Mouse (Mus musculus) forebrain, embryonic 16.5 days (tissue): ENCODE measurements around the gene Haus4. TPM values are rescaled to one million over a fixed set of nuclear protein-coding genes. Genes with fewer than 3 reads are reported as not detected.

Experiments used
- ATAC-seq: fragments of 200-750 bp; cut with Nextera tagmentation; 2 replicates; pipeline ENCODE4 v1.8.0; 2017; ENCODE audit warnings: mild to moderate bottlenecking, moderate library complexity
- H3K27ac ChIP-seq: fragments of 300-500 bp; sonication (generic); 2 replicates; pipeline ENCODE4 v1.5.1; 2014; ENCODE audit warnings: low read length, control low read depth
- H3K27me3 ChIP-seq: fragments of 300-500 bp; sonication (generic); replicated peaks from 2 replicates; pipeline ENCODE4 v1.6.1; 2014; ENCODE audit warnings: low read length; ENCODE audit not compliant: control insufficient read depth, insufficient read depth
- H3K36me3 ChIP-seq: fragments of 300-500 bp; sonication (generic); 2 replicates; pipeline ENCODE4 v1.6.1; 2014; ENCODE audit not compliant: control insufficient read depth, insufficient read depth
- H3K4me1 ChIP-seq: fragments of 300-500 bp; sonication (generic); replicated peaks from 2 replicates; pipeline ENCODE4 v1.6.1; 2014; ENCODE audit warnings: low read length; ENCODE audit not compliant: control insufficient read depth, insufficient read depth
- H3K4me2 ChIP-seq: fragments of 300-500 bp; sonication (generic); 2 replicates; pipeline ENCODE4 v1.6.1; 2014; ENCODE audit warnings: mild to moderate bottlenecking, low read length, control low read depth
- H3K4me3 ChIP-seq: fragments of 300-500 bp; sonication (generic); replicated peaks from 2 replicates; pipeline ENCODE4 v1.5.1; 2014; ENCODE audit warnings: mild to moderate bottlenecking, low read length, control low read depth
- H3K9ac ChIP-seq: fragments of 300-500 bp; sonication (generic); replicated peaks from 2 replicates; pipeline ENCODE4 v1.6.1; 2014; ENCODE audit warnings: low read depth, low read length, control low read depth
- H3K9me3 ChIP-seq: fragments of 300-500 bp; sonication (generic); 2 replicates; pipeline ENCODE4 v1.6.1; 2016; ENCODE audit warnings: low read length; ENCODE audit not compliant: control insufficient read depth
- WGBS: fragments of 180-500 bp; shearing (Covaris S2); extraction: QIAGEN DNeasy Blood & Tissue Kit; methylation state at CpG from one replicate; pipeline ENCODE4 v1.1.7; 2014; 5-methylcytosine and 5-hydroxymethylcytosine counted together
- polyA plus RNA-seq: library from polyadenylated mRNA; unstranded; fragments of >200 nt; fragmentation: Nextera tagmentation; extraction: Ambion mirVana; gene quantifications from 2 replicates; pipeline ENCODE4 v1.2.1, GENCODE M21; 2015

The Haus4 gene
- polyA plus RNA-seq, 1 experiment from 2014 or later, result 25.9 TPM

- H3K36me3 ChIP-seq, result no peaks in the 10 kb centered on the region
- H3K27ac ChIP-seq, result no peak overlapping the region
- no peaks in the 10 kb centered on the region for H3K27me3 ChIP-seq
- H3K4me3 ChIP-seq, result no peak overlapping the region
- H3K9me3 ChIP-seq, result no peaks in the 10 kb centered on the region
- H3K9ac ChIP-seq, result no peak overlapping the region
- no peak for ATAC-seq
- 54% methylated on average over 10 of the region's 10 CpGs for WGBS
- no peaks in the 10 kb centered on the region for H3K4me1 ChIP-seq
- H3K4me2 ChIP-seq, result no peak overlapping the region
Observed at GRCm38 (mm10) chr14:54592319-54592934, 38.0 kb upstream of the Haus4 start.

DNA sequence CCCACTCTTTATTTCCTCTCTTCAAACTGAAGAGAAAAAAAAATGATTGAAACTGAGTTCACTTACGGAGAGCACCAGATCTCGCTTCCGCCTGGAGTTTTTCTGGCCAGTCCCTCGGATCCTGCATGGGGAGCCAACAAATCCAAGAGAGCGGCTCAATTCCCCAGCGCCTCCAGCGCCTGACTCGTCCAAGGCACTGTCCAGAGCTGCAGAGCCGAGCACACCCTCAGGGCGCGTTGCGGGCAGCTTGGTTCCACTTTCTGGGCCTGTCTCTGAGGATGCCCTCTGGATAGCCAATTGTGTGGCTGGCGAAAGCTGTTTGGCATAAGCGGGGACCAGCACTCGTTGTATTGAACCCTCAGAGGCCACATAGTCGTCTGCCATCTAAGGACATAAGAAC is 36.6 kb upstream of the Haus4 start:
- Histone ChIP-seq H3K36me3 (no peaks in the 10 kb centered on the region), H3K9me3 (no peaks in the 10 kb centered on the region), H3K9ac (no peak overlapping the region), H3K4me2 (no peak overlapping the region), H3K27me3 (no peaks in the 10 kb centered on the region), H3K27ac (no peak overlapping the region), H3K4me1 (no peaks in the 10 kb centered on the region), H3K4me3 (no peak overlapping the region)
- no peak for ATAC-seq
- WGBS, result 90% methylated on average over 16 of the region's 16 CpGs

- no peaks in the 10 kb centered on the region for H3K4me1 ChIP-seq
- no peaks in the 10 kb centered on the region for H3K36me3 ChIP-seq
- no peaks in the 10 kb centered on the region for H3K27me3 ChIP-seq
- 39% methylated on average over 7 of the region's 7 CpGs for WGBS
- no peak overlapping the region for H3K4me3 ChIP-seq
- H3K9me3 ChIP-seq, result no peaks in the 10 kb centered on the region
- no peak overlapping the region for H3K27ac ChIP-seq
- no peak overlapping the region for H3K9ac ChIP-seq
- no peak overlapping the region for H3K4me2 ChIP-seq
- ATAC-seq, result 0 out of 2 replicates have a peak, but pooled peaks have one; percentile 38
Observed at GRCm38 (mm10) chr14:54583681-54584338, 29.4 kb upstream of the Haus4 start.

- H3K9ac ChIP-seq, result no peak overlapping the region
- ATAC-seq, result no peak
- no peaks in the 10 kb centered on the region for H3K9me3 ChIP-seq
- 90% methylated on average over 9 of the region's 9 CpGs for WGBS
- no peaks in the 10 kb centered on the region for H3K36me3 ChIP-seq
- H3K27ac ChIP-seq, result no peak overlapping the region
- no peaks in the 10 kb centered on the region for H3K27me3 ChIP-seq
- no peak overlapping the region for H3K4me3 ChIP-seq
- no peak overlapping the region for H3K4me2 ChIP-seq
- H3K4me1 ChIP-seq, result peaks cover 7% of the 10 kb centered on the region
Observed at GRCm38 (mm10) chr14:54582536-54582935, 28.1 kb upstream of the Haus4 start.

DNA sequence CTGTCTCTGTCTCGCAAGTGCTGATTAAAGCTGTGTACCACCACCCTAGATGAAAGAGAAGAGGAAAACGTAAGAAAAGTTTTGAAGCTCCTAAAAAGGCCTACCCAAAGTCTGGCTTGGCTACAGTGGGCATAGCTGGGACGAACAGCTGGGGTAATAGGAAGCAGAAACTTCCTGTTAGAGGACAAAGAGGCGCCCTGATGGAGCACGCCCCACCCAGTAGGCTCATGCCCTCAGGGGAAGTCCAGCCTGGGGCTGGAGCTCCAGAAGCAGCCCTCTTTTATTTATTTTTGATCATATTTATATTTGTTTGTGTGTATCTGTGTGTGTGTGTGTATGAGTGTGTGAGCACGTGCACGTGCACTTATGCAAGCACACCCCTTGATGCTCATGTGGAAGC is 25.2 kb upstream of the Haus4 start:
- no peaks in the 10 kb centered on the region for H3K36me3 ChIP-seq
- no peak for ATAC-seq
- peaks cover 3% of the 10 kb centered on the region; the same call in 1 of the 2 replicates for H3K27me3 ChIP-seq
- WGBS, result 90% methylated on average over 7 of the region's 7 CpGs
- H3K9me3 ChIP-seq, result no peaks in the 10 kb centered on the region
- H3K4me2 ChIP-seq, result no peak overlapping the region
- no peak overlapping the region for H3K4me3 ChIP-seq
- no peak overlapping the region for H3K27ac ChIP-seq
- no peak overlapping the region for H3K9ac ChIP-seq
- H3K4me1 ChIP-seq, result peaks cover 27% of the 10 kb centered on the region

- WGBS, result under 1% methylated on average over 10 of the region's 10 CpGs
- H3K9ac ChIP-seq, result peak overlapping the region; percentile 53
- ATAC-seq, result no peak
- peak overlapping the region; percentile 16 for H3K27ac ChIP-seq
- peaks cover 40% of the 10 kb centered on the region for H3K4me1 ChIP-seq
- peaks cover 3% of the 10 kb centered on the region; the same call in 1 of the 2 replicates for H3K27me3 ChIP-seq
- peak overlapping the region; percentile 95 for H3K4me2 ChIP-seq
- no peaks in the 10 kb centered on the region for H3K9me3 ChIP-seq
- peak overlapping the region; percentile 70 for H3K4me3 ChIP-seq
- H3K36me3 ChIP-seq, result no peaks in the 10 kb centered on the region
Observed at GRCm38 (mm10) chr14:54578063-54578462, 23.6 kb upstream of the Haus4 start.

DNA sequence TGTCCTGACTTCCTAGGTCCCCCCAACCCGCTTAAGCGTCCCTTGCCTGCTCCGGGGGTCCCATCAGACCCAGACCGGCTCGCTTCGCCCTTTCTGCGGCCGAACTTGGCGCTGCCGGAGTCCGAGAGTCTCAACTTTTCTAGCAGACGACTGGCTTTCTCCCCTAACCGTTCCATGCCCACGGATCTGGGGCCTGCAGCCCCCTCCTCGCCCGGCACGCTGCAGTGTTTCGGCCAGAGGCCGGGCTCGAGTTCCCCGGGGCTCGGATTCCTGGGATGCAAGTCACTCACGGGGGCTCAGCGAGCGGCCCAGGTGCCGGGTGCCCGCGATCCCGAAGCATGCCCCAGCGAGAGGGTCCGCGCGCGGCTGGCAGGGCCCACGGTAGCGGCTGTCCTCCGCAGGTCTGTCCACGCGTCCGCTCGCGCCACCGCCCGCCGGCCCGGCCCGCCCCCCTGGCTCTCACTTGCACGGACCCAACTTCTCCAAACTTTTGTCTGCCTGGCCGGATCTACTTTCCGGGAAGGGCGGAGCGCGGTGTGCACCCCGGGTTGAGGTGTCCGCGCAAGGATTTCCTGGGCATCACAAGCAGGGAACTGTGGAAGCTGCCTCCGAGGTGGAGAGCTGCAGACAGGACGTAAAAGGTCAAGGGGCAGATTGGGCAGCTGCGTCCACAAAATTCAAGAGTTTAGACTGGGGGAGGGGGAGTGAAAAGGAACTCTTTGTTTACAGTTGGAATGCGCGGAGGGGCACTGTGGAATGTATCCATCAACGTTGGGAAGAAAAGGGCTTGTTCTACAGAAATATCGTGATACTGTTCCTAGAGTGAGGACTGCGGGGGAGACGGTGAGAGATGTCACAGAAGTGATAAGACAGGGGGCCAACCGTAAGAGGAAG is 22.9 kb upstream of the Haus4 start, which contains the start of gene Ajuba:
TSS of gene Ajuba (minus strand) at position 470 of the 894 bp plus-strand sequence.
- Histone ChIP-seq H3K4me2 (peak within 1 kb of the TSS; percentile 95), H3K4me1 (peaks cover 47% of the 10 kb centered on the region), H3K9me3 (no peaks in the 10 kb centered on the region), H3K27me3 (peaks cover 3% of the 10 kb centered on the region; the same call in 1 of the 2 replicates), H3K4me3 (peak within 1 kb of the TSS; percentile 70), H3K27ac (peak within 1 kb of the TSS; percentile 39), H3K36me3 (no peaks in the 10 kb centered on the region), H3K9ac (peak within 1 kb of the TSS; percentile 53)
- 0% methylated on average over 66 of the region's 66 CpGs for WGBS
- peak; percentile 59 for ATAC-seq

DNA sequence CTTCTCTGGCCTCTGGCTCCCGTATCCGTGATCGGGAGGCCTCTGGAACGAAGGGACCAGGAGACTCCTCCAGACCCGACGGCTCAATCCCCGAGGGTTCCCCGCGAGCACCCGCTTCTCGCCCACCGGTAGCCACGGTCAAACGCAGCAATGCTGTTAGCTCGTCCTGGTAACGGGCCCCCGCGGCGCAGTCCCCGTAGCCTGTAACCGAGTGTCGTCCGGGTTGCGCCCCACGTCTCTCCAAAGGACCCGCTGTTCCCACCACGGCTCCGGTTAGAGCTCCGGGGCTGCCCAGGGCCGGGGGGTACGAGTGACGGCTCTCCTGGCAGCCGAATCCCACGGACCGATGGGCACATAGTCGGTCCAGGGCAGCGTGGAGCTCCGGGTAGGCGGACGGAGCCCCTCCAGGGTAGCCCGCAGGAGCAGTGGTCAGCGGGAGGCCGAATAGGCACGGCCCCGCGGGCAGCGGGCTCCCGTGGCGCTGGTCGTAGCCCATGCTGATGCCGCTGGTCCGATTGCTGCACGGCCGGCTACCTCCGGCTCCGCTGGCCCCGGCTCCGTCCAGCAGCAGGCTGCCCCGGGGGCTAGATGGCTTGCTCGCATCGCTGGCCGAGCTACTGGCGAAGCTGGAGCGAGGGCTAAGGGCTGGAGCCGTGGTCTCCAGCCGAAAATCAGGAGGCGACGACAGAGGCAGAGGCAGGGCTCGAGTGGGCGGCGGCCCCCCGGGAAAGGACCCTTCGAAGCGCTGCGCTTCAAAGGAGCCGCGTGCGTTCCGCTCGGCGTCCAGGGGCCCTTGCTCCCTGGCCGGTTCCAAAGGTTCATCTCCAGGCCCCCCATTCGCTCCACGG is 22.0 kb upstream of the Haus4 start:
- peaks cover 3% of the 10 kb centered on the region; the same call in 1 of the 2 replicates for H3K27me3 ChIP-seq
- under 1% methylated on average over 83 of the region's 84 CpGs for WGBS
- ATAC-seq, result no peak
- no peaks in the 10 kb centered on the region for H3K36me3 ChIP-seq
- H3K4me2 ChIP-seq, result peak overlapping the region; percentile 95
- H3K9me3 ChIP-seq, result no peaks in the 10 kb centered on the region
- peak overlapping the region; percentile 70 for H3K4me3 ChIP-seq
- H3K4me1 ChIP-seq, result peaks cover 52% of the 10 kb centered on the region
- H3K27ac ChIP-seq, result peak overlapping the region; percentile 18; the same call in 1 of the 2 replicates
- H3K9ac ChIP-seq, result peak overlapping the region; percentile 53
